Mouse (Mus musculus) spleen, postnatal 4 days (tissue): ENCODE measurements at regions not wholly inside any gene's neighbourhood (a gene's known extent, or its start where the extent isn't known, plus 50 kb on each side); places are given as distances from the start of the nearest gene placed in this dataset.
A peak's percentile ranks its signal among the peaks of the same experiment; 100 is the strongest.

Experiments
- DNase-seq, 2 experiments: peaks; one replicate each; pipeline ENCODE4 v3.0.0; 2022; ENCODE audit warnings: low spot score in 2 of 2

DNA sequence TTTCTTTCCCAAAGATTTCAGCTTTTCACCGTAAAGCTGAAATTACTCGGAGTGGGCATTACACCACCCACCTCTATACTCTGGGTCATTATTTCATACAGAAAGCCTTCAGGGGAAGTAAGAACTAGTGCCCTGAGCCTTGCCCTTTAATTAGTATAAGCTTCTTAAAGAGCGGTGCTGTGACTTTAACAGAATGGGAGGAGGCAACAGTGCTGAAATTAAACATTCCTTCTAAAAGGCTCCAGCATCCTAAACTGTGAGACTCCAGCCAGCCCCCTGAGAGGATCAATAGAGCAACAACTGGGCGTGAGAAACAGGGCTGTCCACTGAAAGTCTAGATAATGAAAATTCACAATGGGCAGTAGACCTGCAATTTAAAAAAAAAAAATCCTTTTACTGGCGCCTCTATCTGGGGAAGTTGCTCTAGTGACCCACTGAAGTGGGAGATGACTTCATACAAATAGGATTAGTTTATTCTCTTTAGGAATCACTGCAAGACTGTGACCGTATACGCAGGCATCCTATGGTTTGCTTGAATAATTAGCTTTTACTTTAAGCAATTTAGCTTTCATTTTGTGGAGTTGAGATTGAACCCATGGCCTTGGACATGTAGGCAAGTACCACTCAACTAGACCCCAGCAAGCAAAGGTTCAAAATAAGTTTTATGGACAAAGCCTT is 233.9 kb downstream of the Ube2cbp start:
- DNase-seq, result no peak

DNA sequence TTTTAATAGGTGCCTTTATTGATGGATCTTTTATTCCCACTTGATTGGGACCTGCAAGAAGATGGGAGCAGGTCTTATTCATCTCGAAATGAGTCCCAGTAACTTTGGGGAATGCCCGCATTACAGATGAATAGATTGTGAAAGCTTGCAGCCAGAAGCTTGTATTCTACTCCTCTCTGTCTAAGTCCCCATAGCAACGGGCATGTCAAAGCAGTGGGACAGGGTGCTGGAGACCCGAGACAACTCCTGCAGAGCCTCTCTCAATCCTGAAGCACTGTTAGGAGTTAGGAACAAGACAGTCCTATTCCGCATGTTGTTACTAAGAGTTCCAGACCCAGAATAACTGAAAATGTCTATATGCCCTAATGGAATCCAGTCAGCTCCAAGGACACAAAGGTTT is 233.1 kb downstream of the Ube2cbp start:
- no peak for DNase-seq

DNA sequence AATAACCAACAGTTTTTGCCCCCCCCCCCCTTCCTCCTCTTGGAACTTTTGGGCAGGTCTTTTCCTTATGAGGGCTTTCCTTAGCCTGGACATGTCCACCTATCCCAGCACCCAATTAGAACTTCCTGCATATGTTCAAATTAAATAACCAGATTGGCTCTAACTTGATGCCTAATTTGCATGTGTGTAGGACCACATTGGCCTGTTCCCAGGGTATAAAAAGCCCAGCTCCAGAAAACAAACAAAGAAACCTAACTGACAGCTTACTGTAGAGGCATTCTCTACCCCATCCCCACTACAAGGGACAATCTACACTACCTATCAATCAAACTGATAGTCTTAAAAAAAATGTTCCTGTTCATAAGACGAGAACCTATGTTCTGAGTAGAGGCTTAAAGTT is 232.6 kb downstream of the Ube2cbp start:
- DNase-seq, result no peak

DNA sequence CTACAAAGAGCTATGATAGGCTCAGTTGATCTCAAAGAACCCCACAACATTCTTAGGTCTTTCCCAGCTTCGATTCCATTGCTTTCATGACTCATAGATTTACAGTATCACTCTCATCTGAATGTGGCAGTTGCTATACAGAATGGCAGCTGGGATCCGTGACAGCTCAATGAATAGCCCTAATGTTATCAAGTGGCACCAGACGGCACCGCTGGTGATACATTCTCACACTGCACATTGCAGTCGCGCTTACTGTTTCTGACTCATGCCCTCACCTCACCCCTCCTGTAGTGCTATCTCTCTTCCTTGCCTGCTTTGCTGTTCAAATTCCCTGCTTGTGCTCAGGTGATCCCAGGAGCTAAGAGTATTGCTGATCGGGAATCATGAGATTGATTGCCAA is 231.0 kb downstream of the Ube2cbp start:
- DNase-seq, result peak; percentile 32 to 61

DNA sequence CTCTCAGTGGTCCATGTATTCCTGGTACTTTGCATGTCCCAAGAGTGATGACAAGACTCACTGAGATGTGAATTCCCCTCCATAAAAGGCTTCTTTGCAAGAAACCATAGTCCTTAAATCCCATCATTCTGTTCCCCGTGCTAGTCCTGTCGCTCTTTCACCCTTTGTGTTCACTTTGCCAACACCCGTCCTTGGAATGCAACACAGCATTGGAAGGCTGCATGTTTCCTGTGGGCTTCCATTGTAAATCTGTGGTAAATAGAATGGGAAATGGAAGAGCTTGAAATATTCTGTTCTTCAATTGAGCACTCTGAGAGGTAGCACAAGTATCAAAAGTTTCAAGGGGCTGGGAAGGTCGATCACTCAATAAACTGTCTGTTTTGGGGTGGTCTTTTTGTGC is 226.1 kb downstream of the Ube2cbp start:
- no peak for DNase-seq

DNA sequence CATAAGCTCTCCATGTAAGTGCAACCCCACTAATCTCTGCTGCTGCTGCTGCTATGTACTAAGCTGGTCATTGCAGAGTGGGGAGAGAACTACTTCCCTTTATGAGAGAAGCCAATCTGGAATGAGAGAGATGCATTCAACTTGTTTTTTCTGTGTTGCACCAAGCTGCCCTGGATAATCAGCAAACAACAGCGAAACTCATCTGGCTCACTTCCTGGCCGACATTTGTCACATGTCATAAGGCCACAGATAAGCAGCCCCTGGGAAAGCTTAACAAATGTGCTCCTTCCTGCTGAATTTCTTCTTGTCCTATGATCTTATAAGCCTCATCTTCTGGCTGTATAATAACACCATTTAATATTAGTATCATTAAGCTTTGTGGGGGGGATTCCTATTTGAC is 224.5 kb downstream of the Ube2cbp start:
- no peak for DNase-seq

DNA sequence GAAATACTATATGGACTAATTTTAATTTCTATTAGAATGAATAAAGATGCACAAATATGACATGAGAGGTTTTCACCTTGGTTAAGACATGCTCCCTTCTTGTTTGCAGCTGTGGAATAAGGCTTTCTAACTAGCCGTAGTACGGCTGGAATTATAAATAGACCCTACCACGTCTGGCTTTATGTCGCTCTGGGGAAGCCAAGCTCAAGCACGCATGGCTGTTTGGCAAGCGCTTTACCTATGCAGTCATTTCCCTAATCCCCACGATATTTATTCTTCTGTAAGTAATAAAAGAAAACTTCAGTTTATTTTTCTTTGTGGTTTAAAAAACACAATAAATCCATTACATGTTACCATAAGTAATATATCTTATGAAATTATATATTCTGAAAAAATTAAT is 223.9 kb downstream of the Ube2cbp start:
- DNase-seq, result no peak

DNA sequence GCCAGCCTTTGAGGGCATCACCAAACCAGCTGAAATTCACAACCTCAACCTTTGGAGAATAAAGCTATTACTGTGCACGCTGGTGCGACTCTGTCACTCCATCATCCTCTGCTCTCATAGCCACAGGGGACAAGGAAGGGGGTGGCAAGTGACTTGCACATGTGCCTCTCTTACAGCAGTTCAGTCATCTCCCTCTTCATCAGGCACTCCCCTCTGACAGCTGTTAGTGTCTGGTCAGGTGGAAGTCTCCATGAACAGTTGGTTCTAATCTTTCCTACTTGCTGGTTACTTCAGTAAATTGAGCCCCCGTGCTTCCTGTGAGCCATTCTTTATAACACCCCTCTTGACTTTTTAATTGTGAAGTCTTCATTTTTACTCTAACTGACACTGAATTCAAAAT is 214.6 kb downstream of the Ube2cbp start:
- DNase-seq, result no peak

DNA sequence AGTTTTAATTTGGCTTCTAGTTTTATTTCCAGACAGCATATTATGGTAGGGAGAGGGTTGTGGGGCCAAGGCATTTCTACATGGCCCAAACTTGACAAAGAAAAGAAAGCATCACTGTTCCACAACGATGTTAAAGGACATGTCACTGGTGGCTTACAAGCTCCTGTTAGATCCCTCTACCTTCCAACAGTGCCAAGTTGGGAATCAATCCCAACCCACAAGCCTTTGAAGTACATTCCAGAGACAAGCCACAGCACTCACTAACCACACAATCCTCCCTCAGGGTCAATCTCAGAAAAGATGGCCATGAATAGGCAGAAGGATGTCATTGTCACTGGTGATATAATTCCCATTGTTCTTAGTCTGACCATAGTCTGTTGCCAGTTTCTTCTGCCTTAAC is 213.4 kb downstream of the Ube2cbp start:
- DNase-seq, result no peak
